Mouse (Mus musculus): ENCODE data around the gene Pex5.

The Pex5 gene

GRCm38 (mm10) chr6:124360549-124360948 is 54.3 kb downstream of the Pex5 start:
- no peak for DNase-seq (ENCODE audit: low read depth, low spot score)

- no peak for DNase-seq (ENCODE audit: low read depth, low spot score)
Observed at GRCm38 (mm10) chr6:124358953-124359352, 55.9 kb downstream of the Pex5 start.

GRCm38 (mm10) chr6:124353246-124353645 is 61.6 kb downstream of the Pex5 start:
- no peak for DNase-seq (ENCODE audit: low read depth, low spot score)
